Mouse (Mus musculus): ENCODE measurements around the gene Nemp1. TPM values are rescaled to one million over a fixed set of nuclear protein-coding genes. Genes with fewer than 3 reads are reported as not detected.

The Nemp1 gene
- polyA plus RNA-seq (2014; fragmentation: Nextera tagmentation; extraction: Ambion mirVana), result 12.5 and 15.0 TPM in 2 replicates

- peak; percentile 83 for DNase-seq (ENCODE audit: low spot score)
- peak; percentile 71 for ATAC-seq (ENCODE audit: insufficient number of reproducible peaks, low FRiP score, low TSS enrichment, low read depth)
- peak within 1 kb of the TSS; percentile 89 for H3K4me3 ChIP-seq (ENCODE audit: low read depth, low read length)
- H3K9me3 ChIP-seq (ENCODE audit: control insufficient read depth, low read length), result no peaks in the 10 kb centered on the region
- under 1% methylated on average over 68 of the region's 73 CpGs for WGBS
- peaks cover 7% of the 10 kb centered on the region for H3K36me3 ChIP-seq (ENCODE audit: control insufficient read depth, insufficient read depth, low read length)
- peak within 1 kb of the TSS; percentile 83 for H3K4me2 ChIP-seq (ENCODE audit: low read depth, severe bottlenecking)
- no peaks in the 10 kb centered on the region for H3K27me3 ChIP-seq (ENCODE audit: control insufficient read depth, insufficient read depth, low read length)
- H3K9ac ChIP-seq (ENCODE audit: low read length), result peak within 1 kb of the TSS; percentile 89
- peak within 1 kb of the TSS; percentile 99 for H3K27ac ChIP-seq (replicated peaks; ENCODE audit: low read depth, low read length)
- H3K4me1 ChIP-seq (ENCODE audit: control insufficient read depth, insufficient read depth, low read length), result peaks cover 41% of the 10 kb centered on the region
Observed at GRCm38 (mm10) chr10:127666501-127667268, at the start of gene Nemp1. TSS of gene Nemp1 (plus strand) at chr10:127666901.

GRCm38 (mm10) chr10:127617294-127617693 is 49.4 kb upstream of the Nemp1 start:
- peaks cover 60% of the 10 kb centered on the region for H3K4me1 ChIP-seq (ENCODE audit: control insufficient read depth, insufficient read depth, low read length)
- H3K27me3 ChIP-seq (ENCODE audit: control insufficient read depth, insufficient read depth, low read length), result no peaks in the 10 kb centered on the region
- 0 out of 2 replicates have a peak overlapping the region, but pooled peaks have one; percentile 27 for H3K9ac ChIP-seq (ENCODE audit: low read length)
- ATAC-seq (ENCODE audit: insufficient number of reproducible peaks, low FRiP score, low TSS enrichment, low read depth), result no peak
- 61% methylated on average over 4 of the region's 4 CpGs for WGBS
- no peak overlapping the region; the same call in 1 of the 2 replicates for H3K27ac ChIP-seq (replicated peaks; ENCODE audit: low read depth, low read length)
- H3K4me3 ChIP-seq (ENCODE audit: low read depth, low read length), result no peak overlapping the region
- peak overlapping the region; percentile 22 for H3K4me2 ChIP-seq (ENCODE audit: low read depth, severe bottlenecking)
- H3K36me3 ChIP-seq (ENCODE audit: control insufficient read depth, insufficient read depth, low read length), result peaks cover 2% of the 10 kb centered on the region; the same call in 1 of the 2 replicates
- no peak for DNase-seq (ENCODE audit: low spot score)
- no peaks in the 10 kb centered on the region for H3K9me3 ChIP-seq (ENCODE audit: control insufficient read depth, low read length)

DNA sequence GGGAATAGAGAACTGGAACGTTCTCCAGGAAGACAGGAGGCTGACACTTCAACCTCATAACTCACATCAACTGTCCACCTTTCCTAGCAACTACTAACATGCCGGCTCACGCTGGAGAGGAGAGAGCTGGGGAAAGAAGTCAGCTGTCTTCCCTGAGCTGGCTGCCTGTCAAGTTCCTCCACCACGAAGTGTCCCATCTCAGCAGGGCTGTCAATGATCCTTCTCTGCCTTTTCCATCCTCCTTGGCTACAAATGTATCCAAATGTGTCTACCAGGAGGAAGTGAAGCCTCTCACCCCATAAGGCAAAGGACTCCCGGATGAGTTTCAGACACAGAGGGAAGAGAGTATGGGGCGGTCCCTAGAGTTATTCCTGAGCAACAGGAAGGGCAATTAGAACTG is 48.5 kb upstream of the Nemp1 start:
- Histone ChIP-seq H3K9me3 (ENCODE audit: control insufficient read depth, low read length) (no peaks in the 10 kb centered on the region), H3K9ac (ENCODE audit: low read length) (no peak overlapping the region), H3K4me1 (ENCODE audit: control insufficient read depth, insufficient read depth, low read length) (peaks cover 62% of the 10 kb centered on the region), H3K36me3 (ENCODE audit: control insufficient read depth, insufficient read depth, low read length) (no peaks in the 10 kb centered on the region), H3K27ac (replicated peaks; ENCODE audit: low read depth, low read length) (no peak overlapping the region), H3K4me2 (ENCODE audit: low read depth, severe bottlenecking) (no peak overlapping the region), H3K27me3 (ENCODE audit: control insufficient read depth, insufficient read depth, low read length) (no peaks in the 10 kb centered on the region), H3K4me3 (ENCODE audit: low read depth, low read length) (no peak overlapping the region)
- no peak for ATAC-seq (ENCODE audit: insufficient number of reproducible peaks, low FRiP score, low TSS enrichment, low read depth)
- DNase-seq (ENCODE audit: low spot score), result no peak
- 39% methylated on average over 6 of the region's 6 CpGs for WGBS

DNA sequence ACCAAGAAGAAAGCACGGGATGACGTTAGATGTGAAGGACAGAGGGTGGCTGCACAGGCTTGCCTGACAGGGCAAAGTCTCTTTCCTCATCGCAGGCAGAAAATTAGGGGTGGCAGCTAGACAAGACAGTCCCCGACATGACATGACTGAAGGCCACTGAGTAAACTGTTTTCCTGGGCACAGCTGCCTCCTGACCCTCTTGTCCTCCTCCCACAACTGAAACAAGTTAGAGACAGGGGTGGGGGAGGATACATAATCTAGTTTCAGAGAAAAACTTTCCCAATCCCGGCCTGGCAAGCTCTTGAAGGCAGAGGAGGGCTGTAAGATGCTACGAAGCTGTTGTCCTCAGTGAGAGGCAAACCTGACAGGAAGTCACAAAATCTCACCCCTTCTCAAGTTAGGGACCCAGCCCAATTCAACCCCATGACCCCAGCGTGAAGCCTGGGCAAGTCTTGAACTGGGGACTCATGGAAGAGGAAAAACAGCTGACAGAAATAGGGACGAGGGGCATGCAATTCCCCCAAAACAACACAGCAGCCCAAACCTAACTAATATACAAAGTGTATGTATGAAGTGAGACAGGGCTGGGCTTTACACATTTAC is 47.5 kb upstream of the Nemp1 start:
- DNase-seq (ENCODE audit: low spot score) (no peak), ATAC-seq (ENCODE audit: insufficient number of reproducible peaks, low FRiP score, low TSS enrichment, low read depth) (no peak)
- peak overlapping the region; percentile 85 for H3K4me3 ChIP-seq (ENCODE audit: low read depth, low read length)
- H3K9me3 ChIP-seq (ENCODE audit: control insufficient read depth, low read length), result no peaks in the 10 kb centered on the region
- H3K4me2 ChIP-seq (ENCODE audit: low read depth, severe bottlenecking), result peak overlapping the region; percentile 93
- H3K27me3 ChIP-seq (ENCODE audit: control insufficient read depth, insufficient read depth, low read length), result no peaks in the 10 kb centered on the region
- H3K4me1 ChIP-seq (ENCODE audit: control insufficient read depth, insufficient read depth, low read length), result peaks cover 55% of the 10 kb centered on the region
- H3K9ac ChIP-seq (ENCODE audit: low read length), result peak overlapping the region; percentile 84; the same call in 1 of the 2 replicates
- 32% methylated on average over 8 of the region's 8 CpGs for WGBS
- no peaks in the 10 kb centered on the region for H3K36me3 ChIP-seq (ENCODE audit: control insufficient read depth, insufficient read depth, low read length)
- H3K27ac ChIP-seq (replicated peaks; ENCODE audit: low read depth, low read length), result no peak overlapping the region

- ATAC-seq (ENCODE audit: insufficient number of reproducible peaks, low FRiP score, low TSS enrichment, low read depth), result 0 out of 2 replicates have a peak, but pooled peaks have one; percentile 1
- Histone ChIP-seq H3K9ac (ENCODE audit: low read length) (peak overlapping the region; percentile 84), H3K27ac (replicated peaks; ENCODE audit: low read depth, low read length) (peak overlapping the region; percentile 88), H3K9me3 (ENCODE audit: control insufficient read depth, low read length) (no peaks in the 10 kb centered on the region), H3K4me3 (ENCODE audit: low read depth, low read length) (peak overlapping the region; percentile 85), H3K4me1 (ENCODE audit: control insufficient read depth, insufficient read depth, low read length) (peaks cover 48% of the 10 kb centered on the region), H3K36me3 (ENCODE audit: control insufficient read depth, insufficient read depth, low read length) (no peaks in the 10 kb centered on the region), H3K4me2 (ENCODE audit: low read depth, severe bottlenecking) (peak overlapping the region; percentile 93), H3K27me3 (ENCODE audit: control insufficient read depth, insufficient read depth, low read length) (no peaks in the 10 kb centered on the region)
- DNase-seq (ENCODE audit: low spot score), result peak; percentile 59
- WGBS, result 1% methylated on average over 12 of the region's 12 CpGs
Observed at GRCm38 (mm10) chr10:127619941-127620405, 46.7 kb upstream of the Nemp1 start.

- no peaks in the 10 kb centered on the region for H3K9me3 ChIP-seq (ENCODE audit: control insufficient read depth, low read length)
- H3K4me2 ChIP-seq (ENCODE audit: low read depth, severe bottlenecking), result peak within 1 kb of the TSS; percentile 93
- H3K4me3 ChIP-seq (ENCODE audit: low read depth, low read length), result peak within 1 kb of the TSS; percentile 85
- peak within 1 kb of the TSS; percentile 84 for H3K9ac ChIP-seq (ENCODE audit: low read length)
- peak; percentile 81 for ATAC-seq (ENCODE audit: insufficient number of reproducible peaks, low FRiP score, low TSS enrichment, low read depth)
- H3K27ac ChIP-seq (replicated peaks; ENCODE audit: low read depth, low read length), result peak within 1 kb of the TSS; percentile 96
- H3K4me1 ChIP-seq (ENCODE audit: control insufficient read depth, insufficient read depth, low read length), result peaks cover 41% of the 10 kb centered on the region
- DNase-seq (ENCODE audit: low spot score), result peak; percentile 76
- WGBS, result under 1% methylated on average over 26 of the region's 32 CpGs
- no peaks in the 10 kb centered on the region for H3K27me3 ChIP-seq (ENCODE audit: control insufficient read depth, insufficient read depth, low read length)
- H3K36me3 ChIP-seq (ENCODE audit: control insufficient read depth, insufficient read depth, low read length), result no peaks in the 10 kb centered on the region
Observed at GRCm38 (mm10) chr10:127620406-127621190, 46.1 kb upstream of the Nemp1 start, which contains the start of gene Lrp1. TSS of gene Lrp1 (minus strand) at chr10:127621148.

- DNase-seq (ENCODE audit: low spot score) (peak; percentile 90), ATAC-seq (ENCODE audit: insufficient number of reproducible peaks, low FRiP score, low TSS enrichment, low read depth) (peak; percentile 87)
- Histone ChIP-seq H3K36me3 (ENCODE audit: control insufficient read depth, insufficient read depth, low read length) (no peaks in the 10 kb centered on the region), H3K4me1 (ENCODE audit: control insufficient read depth, insufficient read depth, low read length) (peaks cover 33% of the 10 kb centered on the region), H3K9ac (ENCODE audit: low read length) (peak overlapping the region; percentile 78), H3K4me2 (ENCODE audit: low read depth, severe bottlenecking) (peak overlapping the region; percentile 93), H3K9me3 (ENCODE audit: control insufficient read depth, low read length) (no peaks in the 10 kb centered on the region), H3K4me3 (ENCODE audit: low read depth, low read length) (peak overlapping the region; percentile 85), H3K27me3 (ENCODE audit: control insufficient read depth, insufficient read depth, low read length) (no peaks in the 10 kb centered on the region), H3K27ac (replicated peaks; ENCODE audit: low read depth, low read length) (peak overlapping the region; percentile 96)
- WGBS, result under 1% methylated on average over 36 of the region's 39 CpGs
Observed at GRCm38 (mm10) chr10:127621191-127622056, 45.3 kb upstream of the Nemp1 start.

Measured in limb, embryonic 11.5 days (tissue).